Mouse (Mus musculus) stomach, adult 2 months (tissue): ENCODE data around the gene Ccr2. TPM values are rescaled to one million over a fixed set of nuclear protein-coding genes. Genes with fewer than 3 reads are reported as not detected.

Experiments
- polyA plus RNA-seq: library from polyadenylated mRNA; depleted of rRNA; stranded (reverse); fragments of >200 nt; gene quantifications from 2 replicates; pipeline ENCODE4 v1.2.3, GENCODE M21; 2012; rRNA removed

Ccr2 gene
- polyA plus RNA-seq, result 0.13 and 0.15 TPM in 2 replicates

GRCm38 (mm10) chr9:124101723-124102122 is at the start of gene Ccr2:
Ccr2 (plus strand) TSS chr9:124101950.

GRCm38 (mm10) chr9:124121387-124122184 is 19.8 kb downstream of the Ccr2 start, which contains the start of gene Ccr5:
Ccr5 (plus strand) TSS chr9:124121543.

Other genes starting within 250 kb of the Ccr2 start
- 0.02 and 0.05 TPM in 2 replicates for gene Xcr1, start 239.9 kb upstream of the Ccr2 start, polyA plus RNA-seq
- gene Ccr1, start 133.3 kb upstream of the Ccr2 start, polyA plus RNA-seq, result 0.58 and 0.79 TPM in 2 replicates
- 0.05 TPM in 1 of 2 replicates, not detected in the other for gene Ccr1l1, start 123.5 kb upstream of the Ccr2 start, polyA plus RNA-seq
- 0.09 and 0.13 TPM in 2 replicates for gene Ccr3, start 80.0 kb upstream of the Ccr2 start, polyA plus RNA-seq
- gene Ccr5, start 19.6 kb downstream of the Ccr2 start, polyA plus RNA-seq, result 0.09 and 0.11 TPM in 2 replicates
- gene 2010315B03Rik, start 210.7 kb downstream of the Ccr2 start, polyA plus RNA-seq, result 0.27 and 0.81 TPM in 2 replicates